8 mouse cellular contexts compared by ENCODE assay signal in the genomic region with DNA sequence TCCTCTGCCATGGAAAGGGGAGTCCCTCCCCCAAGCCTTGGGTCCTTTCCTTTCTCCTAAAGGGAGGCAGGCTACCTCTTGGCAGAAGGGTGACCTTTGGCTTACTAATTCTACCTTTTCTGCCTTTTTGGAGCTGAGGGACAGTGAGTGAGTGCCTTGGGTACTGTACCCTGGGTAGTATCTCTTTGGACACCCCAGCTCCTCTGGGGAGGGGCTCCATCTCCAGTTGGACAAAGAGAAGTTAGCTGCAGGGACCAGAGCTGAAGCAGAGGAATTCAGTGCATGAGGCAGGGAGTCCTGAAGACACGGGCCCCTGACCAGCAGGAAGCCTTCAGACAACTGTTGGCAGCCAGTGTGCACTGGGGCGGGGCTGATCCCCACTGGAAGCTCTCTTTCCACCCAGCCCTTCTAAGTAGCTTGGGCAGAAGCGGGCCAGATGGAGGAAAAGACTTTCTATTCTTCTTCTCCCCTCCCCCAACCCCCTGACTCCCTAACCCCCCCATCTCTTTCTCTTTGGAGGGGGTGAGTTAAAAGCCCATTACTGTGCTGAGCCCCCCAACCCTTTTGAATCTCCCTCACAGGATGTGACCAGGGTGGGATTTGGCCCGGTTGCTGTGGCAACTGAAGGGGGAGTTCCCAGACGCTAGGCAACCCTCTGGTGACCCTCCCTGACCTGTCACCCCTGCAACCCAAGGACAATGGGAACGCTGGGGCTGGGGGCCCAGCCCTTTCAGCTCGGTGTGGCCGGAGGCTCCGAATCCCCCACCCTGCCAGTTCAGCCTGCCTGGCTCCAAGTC. TPM values are rescaled to one million over a fixed set of nuclear protein-coding genes. Genes with fewer than 3 reads are reported as not detected.
DNase-seq lines count a peak whose midpoint lies in the region; ATAC-seq and TF ChIP-seq lines count a peak whose summit lies in the region.

No protein-coding gene starts in this region.

- peak; percentile 40; the same call in 1 of the 2 replicates for ATAC-seq in limb, embryonic 11.5 days (ENCODE audit: insufficient number of reproducible peaks, low FRiP score, low TSS enrichment, low read depth)

- intact Hi-C loops in heart, postnatal 25 days (cut with DNase I): no loop called here

- H3K4me3 ChIP-seq in E14TG2a.4 (replicated peaks; ENCODE audit: low read length): peak overlapping the region; percentile 45
- H3K4me3 ChIP-seq in forebrain, embryonic 10.5 days: peak overlapping the region; percentile 39
- no peak overlapping the region for H3K4me3 ChIP-seq in limb, embryonic 11.5 days (ENCODE audit: low read depth, low read length)

- WGBS in forebrain, embryonic 10.5 days: 1% methylated on average over 9 of the region's 9 CpGs
- 8% methylated on average over 9 of the region's 9 CpGs for WGBS in limb, embryonic 11.5 days

- DNase-seq in forebrain, embryonic 10.5 days (ENCODE audit: extremely low spot score, low spot score): peak; percentile 92
- peak; percentile 68 for DNase-seq in heart, postnatal 25 days (ENCODE audit: low spot score)
- peak; percentile 49 for DNase-seq in limb, embryonic 11.5 days (ENCODE audit: low spot score)
- DNase-seq in neural tube, embryonic 10.5 days (ENCODE audit: extremely low spot score, low spot score): peak; percentile 87
- DNase-seq in adrenal gland, postnatal 14 days: no peak
- DNase-seq in spleen, postnatal 14 days (ENCODE audit: low spot score in 2 of 2): no peak
- no peak for DNase-seq in layer of hippocampus, postnatal 36 days

- peaks cover 7% of the 10 kb centered on the region for H3K9me3 ChIP-seq in E14TG2a.4 (ENCODE audit: low read length)
- no peaks in the 10 kb centered on the region; the same call in 1 of the 2 replicates for H3K9me3 ChIP-seq in forebrain, embryonic 10.5 days
- H3K9me3 ChIP-seq in limb, embryonic 11.5 days (ENCODE audit: control insufficient read depth, low read length): no peaks in the 10 kb centered on the region

- H3K27me3 ChIP-seq in E14TG2a.4 (ENCODE audit: insufficient read depth, low read length): no peaks in the 10 kb centered on the region
- H3K27me3 ChIP-seq in forebrain, embryonic 10.5 days (ENCODE audit: poor library complexity, severe bottlenecking): peaks cover 13% of the 10 kb centered on the region
- no peaks in the 10 kb centered on the region for H3K27me3 ChIP-seq in limb, embryonic 11.5 days (ENCODE audit: control insufficient read depth, insufficient read depth, low read length)

- H3K36me3 ChIP-seq in E14TG2a.4 (ENCODE audit: insufficient read depth, low read length): peaks cover 83% of the 10 kb centered on the region
- H3K36me3 ChIP-seq in forebrain, embryonic 10.5 days (replicated peaks): peaks cover 73% of the 10 kb centered on the region
- H3K36me3 ChIP-seq in limb, embryonic 11.5 days (ENCODE audit: control insufficient read depth, insufficient read depth, low read length): peaks cover 17% of the 10 kb centered on the region

- peaks cover 76% of the 10 kb centered on the region for H3K4me1 ChIP-seq in E14TG2a.4 (replicated peaks; ENCODE audit: low read depth, low read length)
- peaks cover 63% of the 10 kb centered on the region for H3K4me1 ChIP-seq in forebrain, embryonic 10.5 days
- H3K4me1 ChIP-seq in limb, embryonic 11.5 days (ENCODE audit: control insufficient read depth, insufficient read depth, low read length): peaks cover 24% of the 10 kb centered on the region

- H3K27ac ChIP-seq in forebrain, embryonic 10.5 days: peak overlapping the region; percentile 89
- H3K27ac ChIP-seq in limb, embryonic 11.5 days (replicated peaks; ENCODE audit: low read depth, low read length): no peak overlapping the region

- no peak for TF ChIP-seq CTCF in E14TG2a.4 (conservative IDR thresholded peaks at IDR 0.05; ENCODE audit: low read length)

- H3K4me2 ChIP-seq in limb, embryonic 11.5 days (ENCODE audit: low read depth, severe bottlenecking): no peak overlapping the region

- H3K9ac ChIP-seq in limb, embryonic 11.5 days (ENCODE audit: low read length): no peak overlapping the region; the same call in 1 of the 2 replicates

RNA-seq across cellular contexts. Expression of gene Foxp4, which starts 26.3 kb away (rescaled TPM):
- 16.6 and 18.0 TPM in 2 replicates for polyA plus RNA-seq in forebrain, embryonic 10.5 days (2016; fragmentation: Nextera tagmentation; extraction: Ambion mirVana)
- total RNA-seq in heart, postnatal 25 days (2021): 1 to 10 TPM; 9.4 to 9.6 TPM
- 30.5 and 30.7 TPM in 2 replicates for polyA plus RNA-seq in limb, embryonic 11.5 days (2014; fragmentation: Nextera tagmentation; extraction: Ambion mirVana)
- total RNA-seq in adrenal gland, postnatal 14 days (2021): 20.6 and 28.1 TPM in 2 replicates
- 10 to 100 TPM; 44.0 to 45.7 TPM for total RNA-seq in layer of hippocampus, postnatal 36 days (2021)

Comparison
In these comparisons a context has a peak if more than half of its experiments do, and no peak if none do; other contexts are left out.
1. DNase-seq: peak in forebrain, embryonic 10.5 days (single experiment), heart, postnatal 25 days (single experiment), limb, embryonic 11.5 days (single experiment) and neural tube, embryonic 10.5 days (single experiment); none in adrenal gland, postnatal 14 days (single experiment), spleen, postnatal 14 days (0 of 2) and layer of hippocampus, postnatal 36 days (0 of 2).